In genomic region chr11:98721458-98722226, GRCm38 (mm10) we compare ENCODE assay signal across 7 mouse cellular contexts. TPM values are rescaled to one million over a fixed set of nuclear protein-coding genes. Genes with fewer than 3 reads are reported as not detected.
DNase-seq lines count a peak whose midpoint lies in the region; ATAC-seq and TF ChIP-seq lines count a peak whose summit lies in the region.

No protein-coding gene starts in this region.

- peak overlapping the region; percentile 49; the same call in 1 of the 2 replicates for H3K9ac ChIP-seq in heart, embryonic 16.5 days (ENCODE audit: low read length)

- 38% methylated on average over 24 of the region's 24 CpGs for WGBS in heart, embryonic 16.5 days

- DNase-seq in urinary bladder, adult 18-20 months (ENCODE audit: low spot score in 2 of 2), result peak; percentile 18 to 64
- DNase-seq in urinary bladder, postnatal 25 days (ENCODE audit: low spot score), result no peak
- peak; percentile 64 to 66 for DNase-seq in layer of hippocampus, postnatal 10 days (ENCODE audit: low spot score in 2 of 2)
- peak; percentile 41 for DNase-seq in retina, postnatal 1 day
- no peak for DNase-seq in frontal cortex, postnatal 36 days (ENCODE audit: low spot score in 2 of 2)

- H3K27ac ChIP-seq in cortical plate, adult 2 months (ENCODE audit: insufficient read depth, low read length), result peak overlapping the region; percentile 72
- H3K27ac ChIP-seq in heart, embryonic 16.5 days (ENCODE audit: low read length), result peak overlapping the region; percentile 94

- no peaks in the 10 kb centered on the region for H3K9me3 ChIP-seq in heart, embryonic 16.5 days (replicated peaks; ENCODE audit: control insufficient read depth, low read length)

- no peaks in the 10 kb centered on the region for H3K27me3 ChIP-seq in heart, embryonic 16.5 days (ENCODE audit: control insufficient read depth, insufficient read depth, low read length)

- H3K4me3 ChIP-seq in cortical plate, adult 2 months (ENCODE audit: insufficient read depth, low read length), result no peak overlapping the region
- H3K4me3 ChIP-seq in heart, embryonic 16.5 days (ENCODE audit: low read length), result no peak overlapping the region

- H3K36me3 ChIP-seq in heart, embryonic 16.5 days (ENCODE audit: control insufficient read depth, insufficient read depth), result peaks cover 17% of the 10 kb centered on the region

- TF ChIP-seq POLR2A in cortical plate, adult 2 months (IDR thresholded peaks at IDR 0.05; ENCODE audit: extremely low read depth, insufficient read depth, low read length), result no peak

- peak overlapping the region; percentile 44 for H3K4me2 ChIP-seq in heart, embryonic 16.5 days (ENCODE audit: low read depth, low read length)

- TF ChIP-seq CTCF in cortical plate, adult 2 months (IDR thresholded peaks at IDR 0.05; ENCODE audit: extremely low read depth, insufficient read depth, low read length), result no peak; the same call in 1 of the 2 replicates

- H3K4me1 ChIP-seq in cortical plate, adult 2 months (ENCODE audit: control insufficient read depth, insufficient read depth, low read length), result peaks cover 18% of the 10 kb centered on the region
- peaks cover 24% of the 10 kb centered on the region for H3K4me1 ChIP-seq in heart, embryonic 16.5 days (ENCODE audit: control insufficient read depth, insufficient read depth, low read length)

- peak; percentile 89 for ATAC-seq in heart, embryonic 16.5 days (replicated peaks; ENCODE audit: extremely low read depth, insufficient read depth, low FRiP score)

RNA-seq across cellular contexts. Expression of gene Med24, which starts 7.6 kb away (rescaled TPM):
- 127 and 144 TPM in 2 replicates for polyA plus RNA-seq in cortical plate, adult 2 months (2012; rRNA removed)
- 36.8 and 40.3 TPM in 2 replicates for polyA plus RNA-seq in heart, embryonic 16.5 days (2015; fragmentation: Nextera tagmentation; extraction: Ambion mirVana)
- total RNA-seq in layer of hippocampus, postnatal 10 days (2021), result 100 to 1,000 TPM in 1 of 2 experiments, 10 to 100 TPM in 1; 93.8 to 103 TPM

RNA-seq across cellular contexts. Expression of gene Thra, which starts 18.8 kb away (rescaled TPM):
- polyA plus RNA-seq in cortical plate, adult 2 months (2012; rRNA removed), result 721 and 771 TPM in 2 replicates
- polyA plus RNA-seq in heart, embryonic 16.5 days (2015; fragmentation: Nextera tagmentation; extraction: Ambion mirVana), result 37.5 and 40.2 TPM in 2 replicates
- total RNA-seq in layer of hippocampus, postnatal 10 days (2021), result 1,000 to 10,000 TPM; 1,331 to 1,411 TPM

RNA-seq across cellular contexts. Expression of gene Csf3, which starts 20.6 kb away (rescaled TPM):
- 0.08 TPM in 1 of 2 replicates, not detected in the other for polyA plus RNA-seq in cortical plate, adult 2 months (2012; rRNA removed)
- polyA plus RNA-seq in heart, embryonic 16.5 days (2015; fragmentation: Nextera tagmentation; extraction: Ambion mirVana), result not detected in 2 replicates
- total RNA-seq in layer of hippocampus, postnatal 10 days (2021), result not detected

RNA-seq across cellular contexts. Expression of gene Psmd3, which starts 39.3 kb away (rescaled TPM):
- polyA plus RNA-seq in cortical plate, adult 2 months (2012; rRNA removed), result 188 and 190 TPM in 2 replicates
- 166 and 169 TPM in 2 replicates for polyA plus RNA-seq in heart, embryonic 16.5 days (2015; fragmentation: Nextera tagmentation; extraction: Ambion mirVana)
- 100 to 1,000 TPM; 127 to 130 TPM for total RNA-seq in layer of hippocampus, postnatal 10 days (2021)

RNA-seq across cellular contexts. Expression of gene Nr1d1, which starts 53.5 kb away (rescaled TPM):
- 153 and 156 TPM in 2 replicates for polyA plus RNA-seq in cortical plate, adult 2 months (2012; rRNA removed)
- polyA plus RNA-seq in heart, embryonic 16.5 days (2015; fragmentation: Nextera tagmentation; extraction: Ambion mirVana), result 7.0 and 8.2 TPM in 2 replicates
- total RNA-seq in layer of hippocampus, postnatal 10 days (2021), result 10 to 100 TPM; 39.1 to 41.5 TPM

Comparison
In these comparisons a context has a peak if more than half of its experiments do, and no peak if none do; other contexts are left out.
1. DNase-seq: peak in urinary bladder, adult 18-20 months (2 of 2), layer of hippocampus, postnatal 10 days (2 of 2) and retina, postnatal 1 day (single experiment); none in urinary bladder, postnatal 25 days (single experiment) and frontal cortex, postnatal 36 days (0 of 2).
2. RNA of gene Thra, which starts 18.8 kb away (polyA plus RNA-seq): 721 to 771 TPM in cortical plate, adult 2 months; 37.5 to 40.2 TPM in heart, embryonic 16.5 days; every median in the first group is over 10 times any median in the second.